ENCODE assay signal across 8 mouse cellular contexts in genomic region chr2:24919839-24920175, GRCm38 (mm10). TPM values are rescaled to one million over a fixed set of nuclear protein-coding genes. Genes with fewer than 3 reads are reported as not detected.
DNase-seq lines count a peak whose midpoint lies in the region; ATAC-seq and TF ChIP-seq lines count a peak whose summit lies in the region.

No protein-coding gene starts in this region.

- peak overlapping the region; percentile 81 for H3K4me2 ChIP-seq in embryonic facial prominence, embryonic 12.5 days (replicated peaks)
- peak overlapping the region; percentile 69 for H3K4me2 ChIP-seq in intestine, embryonic 16.5 days (ENCODE audit: low read depth, low read length)
- peak overlapping the region; percentile 71 for H3K4me2 ChIP-seq in neural tube, embryonic 12.5 days (replicated peaks)

- no peak; the same call in 1 of the 2 replicates for TF ChIP-seq CTCF in layer of hippocampus, adult 2 months (conservative IDR thresholded peaks at IDR 0.05)

- no peaks in the 10 kb centered on the region for H3K9me3 ChIP-seq in embryonic facial prominence, embryonic 12.5 days
- H3K9me3 ChIP-seq in intestine, embryonic 16.5 days (ENCODE audit: control insufficient read depth, low read length), result no peaks in the 10 kb centered on the region
- H3K9me3 ChIP-seq in neural tube, embryonic 12.5 days, result no peaks in the 10 kb centered on the region

- H3K4me3 ChIP-seq in layer of hippocampus, adult 2 months, result peak overlapping the region; percentile 90
- peak overlapping the region; percentile 97 for H3K4me3 ChIP-seq in embryonic facial prominence, embryonic 12.5 days
- H3K4me3 ChIP-seq in intestine, embryonic 16.5 days (ENCODE audit: low read length), result peak overlapping the region; percentile 89
- H3K4me3 ChIP-seq in neural tube, embryonic 12.5 days, result peak overlapping the region; percentile 96

- H3K4me1 ChIP-seq in embryonic facial prominence, embryonic 12.5 days, result peaks cover 12% of the 10 kb centered on the region
- H3K4me1 ChIP-seq in intestine, embryonic 16.5 days (ENCODE audit: control insufficient read depth, insufficient read depth, low read length), result peaks cover 7% of the 10 kb centered on the region
- H3K4me1 ChIP-seq in neural tube, embryonic 12.5 days, result peaks cover 13% of the 10 kb centered on the region

- WGBS in embryonic facial prominence, embryonic 12.5 days, result 9% methylated on average over 8 of the region's 8 CpGs
- 8% methylated on average over 8 of the region's 8 CpGs for WGBS in intestine, embryonic 16.5 days
- 9% methylated on average over 8 of the region's 8 CpGs for WGBS in neural tube, embryonic 12.5 days

- ATAC-seq in embryonic facial prominence, embryonic 12.5 days (ENCODE audit: insufficient number of reproducible peaks, insufficient read depth, low FRiP score, low TSS enrichment), result peak; percentile 57
- peak; percentile 67 for ATAC-seq in intestine, embryonic 16.5 days
- peak; percentile 69 for ATAC-seq in neural tube, embryonic 12.5 days (ENCODE audit: low FRiP score, low read depth)
- ATAC-seq in cerebellum, adult (ENCODE audit: insufficient number of reproducible peaks, low FRiP score, low TSS enrichment), result no peak

- peak overlapping the region; percentile 99 for H3K9ac ChIP-seq in embryonic facial prominence, embryonic 12.5 days
- H3K9ac ChIP-seq in intestine, embryonic 16.5 days (ENCODE audit: low read depth, low read length), result peak overlapping the region; percentile 74
- H3K9ac ChIP-seq in neural tube, embryonic 12.5 days, result peak overlapping the region; percentile 99; the same call in 1 of the 2 replicates

- no peaks in the 10 kb centered on the region for H3K36me3 ChIP-seq in embryonic facial prominence, embryonic 12.5 days
- H3K36me3 ChIP-seq in intestine, embryonic 16.5 days (ENCODE audit: control insufficient read depth, insufficient read depth, low read length), result no peaks in the 10 kb centered on the region
- no peaks in the 10 kb centered on the region for H3K36me3 ChIP-seq in neural tube, embryonic 12.5 days

- DNase-seq in layer of hippocampus, adult 2 months (ENCODE audit: low spot score in 2 of 2), result no peak
- no peak for DNase-seq in layer of hippocampus, adult 9-10 months (ENCODE audit: low spot score)
- no peak for DNase-seq in thymus, postnatal 0 days (ENCODE audit: low spot score)
- no peak for DNase-seq in T-cell, adult 2 months (ENCODE audit: low spot score)

- peak overlapping the region; percentile 95 for H3K27ac ChIP-seq in layer of hippocampus, adult 2 months
- H3K27ac ChIP-seq in embryonic facial prominence, embryonic 12.5 days, result peak overlapping the region; percentile 97
- peak overlapping the region; percentile 76 for H3K27ac ChIP-seq in intestine, embryonic 16.5 days (ENCODE audit: low read length)
- no peak overlapping the region for H3K27ac ChIP-seq in neural tube, embryonic 12.5 days

- no peaks in the 10 kb centered on the region for H3K27me3 ChIP-seq in embryonic facial prominence, embryonic 12.5 days
- H3K27me3 ChIP-seq in intestine, embryonic 16.5 days (replicated peaks; ENCODE audit: control insufficient read depth, insufficient read depth, low read length), result no peaks in the 10 kb centered on the region
- no peaks in the 10 kb centered on the region for H3K27me3 ChIP-seq in neural tube, embryonic 12.5 days (replicated peaks)

RNA-seq across cellular contexts. Expression of gene Ehmt1, which starts 0.4 kb away (rescaled TPM):
- 10 to 100 TPM; 63.3 to 70.0 TPM for total RNA-seq in layer of hippocampus, adult 2 months (2021)
- polyA plus RNA-seq in embryonic facial prominence, embryonic 12.5 days (2016; fragmentation: Nextera tagmentation; extraction: Ambion mirVana), result 121 and 124 TPM in 2 replicates
- polyA plus RNA-seq in intestine, embryonic 16.5 days (2015; fragmentation: Nextera tagmentation; extraction: Ambion mirVana), result 51.7 and 56.0 TPM in 2 replicates
- 121 and 123 TPM in 2 replicates for polyA plus RNA-seq in neural tube, embryonic 12.5 days (2016; fragmentation: Nextera tagmentation; extraction: Ambion mirVana)
- 50.4 and 53.6 TPM in 2 replicates for polyA plus RNA-seq in thymus, postnatal 0 days (2015; fragmentation: Nextera tagmentation; extraction: Ambion mirVana)

RNA-seq across cellular contexts. Expression of gene Arrdc1, which starts 15.2 kb away (rescaled TPM):
- 10 to 100 TPM; 11.5 to 18.3 TPM for total RNA-seq in layer of hippocampus, adult 2 months (2021)
- polyA plus RNA-seq in embryonic facial prominence, embryonic 12.5 days (2016; fragmentation: Nextera tagmentation; extraction: Ambion mirVana), result 22.1 and 27.2 TPM in 2 replicates
- polyA plus RNA-seq in intestine, embryonic 16.5 days (2015; fragmentation: Nextera tagmentation; extraction: Ambion mirVana), result 99.4 and 102 TPM in 2 replicates
- polyA plus RNA-seq in neural tube, embryonic 12.5 days (2016; fragmentation: Nextera tagmentation; extraction: Ambion mirVana), result 18.9 and 20.3 TPM in 2 replicates
- polyA plus RNA-seq in thymus, postnatal 0 days (2015; fragmentation: Nextera tagmentation; extraction: Ambion mirVana), result 67.1 and 67.9 TPM in 2 replicates

RNA-seq across cellular contexts. Expression of gene Zmynd19, which starts 29.8 kb away (rescaled TPM):
- 10 to 100 TPM; 35.0 to 36.2 TPM for total RNA-seq in layer of hippocampus, adult 2 months (2021)
- 22.4 and 25.1 TPM in 2 replicates for polyA plus RNA-seq in embryonic facial prominence, embryonic 12.5 days (2016; fragmentation: Nextera tagmentation; extraction: Ambion mirVana)
- polyA plus RNA-seq in intestine, embryonic 16.5 days (2015; fragmentation: Nextera tagmentation; extraction: Ambion mirVana), result 1.9 and 2.1 TPM in 2 replicates
- polyA plus RNA-seq in neural tube, embryonic 12.5 days (2016; fragmentation: Nextera tagmentation; extraction: Ambion mirVana), result 22.0 and 26.9 TPM in 2 replicates
- 16.1 TPM in 2 replicates for polyA plus RNA-seq in thymus, postnatal 0 days (2015; fragmentation: Nextera tagmentation; extraction: Ambion mirVana)

RNA-seq across cellular contexts. Expression of gene Dph7, which starts 42.4 kb away (rescaled TPM):
- 10 to 100 TPM; 30.5 to 39.6 TPM for total RNA-seq in layer of hippocampus, adult 2 months (2021)
- 36.5 and 37.7 TPM in 2 replicates for polyA plus RNA-seq in embryonic facial prominence, embryonic 12.5 days (2016; fragmentation: Nextera tagmentation; extraction: Ambion mirVana)
- polyA plus RNA-seq in intestine, embryonic 16.5 days (2015; fragmentation: Nextera tagmentation; extraction: Ambion mirVana), result 16.9 and 20.6 TPM in 2 replicates
- polyA plus RNA-seq in neural tube, embryonic 12.5 days (2016; fragmentation: Nextera tagmentation; extraction: Ambion mirVana), result 29.6 and 29.8 TPM in 2 replicates
- 25.1 and 27.9 TPM in 2 replicates for polyA plus RNA-seq in thymus, postnatal 0 days (2015; fragmentation: Nextera tagmentation; extraction: Ambion mirVana)

RNA-seq across cellular contexts. Expression of gene Mrpl41, which starts 55.1 kb away (rescaled TPM):
- 10 to 100 TPM; 84.0 to 86.9 TPM for total RNA-seq in layer of hippocampus, adult 2 months (2021)
- polyA plus RNA-seq in embryonic facial prominence, embryonic 12.5 days (2016; fragmentation: Nextera tagmentation; extraction: Ambion mirVana), result 138 and 144 TPM in 2 replicates
- 139 and 143 TPM in 2 replicates for polyA plus RNA-seq in intestine, embryonic 16.5 days (2015; fragmentation: Nextera tagmentation; extraction: Ambion mirVana)
- 150 and 168 TPM in 2 replicates for polyA plus RNA-seq in neural tube, embryonic 12.5 days (2016; fragmentation: Nextera tagmentation; extraction: Ambion mirVana)
- 175 and 188 TPM in 2 replicates for polyA plus RNA-seq in thymus, postnatal 0 days (2015; fragmentation: Nextera tagmentation; extraction: Ambion mirVana)
